Mouse (Mus musculus): ENCODE data around the gene Sidt2.

- TF ChIP-seq CTCF (IDR thresholded peaks at IDR 0.05; ENCODE audit: low read depth, low read length) (no peak), TAL1 (conservative IDR thresholded peaks at IDR 0.05; ENCODE audit: low read depth, low read length) (no peak), POLR2AphosphoS5 (IDR thresholded peaks at IDR 0.05; ENCODE audit: insufficient replicate concordance, low read depth, low read length) (no peak), GATA1 (IDR thresholded peaks at IDR 0.05; ENCODE audit: borderline replicate concordance, low read length) (no peak), GATA2 (IDR thresholded peaks at IDR 0.05; ENCODE audit: borderline replicate concordance, low read depth, low read length) (no peak)
Observed at GRCm38 (mm10) chr9:45907078-45907428, 48.0 kb downstream of the Sidt2 start.
